Mouse (Mus musculus) midbrain, embryonic 12.5 days (tissue): ENCODE results near the gene Dixdc1. TPM values are rescaled to one million over a fixed set of nuclear protein-coding genes. Genes with fewer than 3 reads are reported as not detected.
A peak's percentile ranks its signal among the peaks of the same experiment; 100 is the strongest.

ENCODE experiments used
- ATAC-seq: fragments of 200-750 bp; cut with Nextera tagmentation; 2 replicates; pipeline ENCODE4 v1.8.0; 2017; ENCODE audit warnings: low read depth, moderate TSS enrichment, moderate library complexity; ENCODE audit not compliant: low FRiP score
- H3K27ac ChIP-seq: fragments of 300-500 bp; sonication (generic); replicated peaks from 2 replicates; pipeline ENCODE4 v1.5.1; 2016; ENCODE audit warnings: mild to moderate bottlenecking
- H3K27me3 ChIP-seq: fragments of 300-500 bp; sonication (generic); 2 replicates; pipeline ENCODE4 v1.6.1; 2016; ENCODE audit warnings: mild to moderate bottlenecking
- H3K36me3 ChIP-seq: fragments of 300-500 bp; sonication (generic); 2 replicates; pipeline ENCODE4 v1.6.1; 2016
- H3K4me1 ChIP-seq: fragments of 300-500 bp; sonication (generic); 2 replicates; pipeline ENCODE4 v1.6.1; 2016
- H3K4me2 ChIP-seq: fragments of 300-500 bp; sonication (generic); replicated peaks from 2 replicates; pipeline ENCODE4 v1.6.1; 2016; ENCODE audit warnings: mild to moderate bottlenecking, moderate library complexity
- H3K4me3 ChIP-seq: fragments of 300-500 bp; sonication (generic); 2 replicates; pipeline ENCODE4 v1.5.1; 2016; ENCODE audit warnings: mild to moderate bottlenecking
- H3K9ac ChIP-seq: fragments of 300-500 bp; sonication (generic); replicated peaks from 2 replicates; pipeline ENCODE4 v1.6.1; 2016; ENCODE audit warnings: mild to moderate bottlenecking, moderate library complexity
- H3K9me3 ChIP-seq: fragments of 300-500 bp; sonication (generic); 2 replicates; pipeline ENCODE4 v1.6.1; 2016; ENCODE audit warnings: mild to moderate bottlenecking
- WGBS: fragments of 180-500 bp; shearing (Covaris S2); methylation state at CpG from one replicate; pipeline ENCODE4 v1.1.7; 2016; 5-methylcytosine and 5-hydroxymethylcytosine counted together
- polyA plus RNA-seq: library from polyadenylated mRNA; unstranded; fragments of >200 nt; fragmentation: Nextera tagmentation; extraction: Ambion mirVana; gene quantifications from 2 replicates; pipeline ENCODE4 v1.2.1, GENCODE M21; 2016

Dixdc1 gene
- polyA plus RNA-seq, 1 experiment from 2014 or later: 28.5 TPM

GRCm38 (mm10) chr9:50761520-50762243 lies 22.4 kb upstream of the Dixdc1 start:
- Histone ChIP-seq H3K27me3 (no peaks in the 10 kb centered on the region), H3K4me3 (no peak overlapping the region), H3K27ac (no peak overlapping the region), H3K9ac (no peak overlapping the region), H3K9me3 (no peaks in the 10 kb centered on the region), H3K4me1 (no peaks in the 10 kb centered on the region), H3K4me2 (no peak overlapping the region), H3K36me3 (no peaks in the 10 kb centered on the region)
- ATAC-seq: no peak
- 68% methylated on average over 6 of the region's 6 CpGs for WGBS

DNA sequence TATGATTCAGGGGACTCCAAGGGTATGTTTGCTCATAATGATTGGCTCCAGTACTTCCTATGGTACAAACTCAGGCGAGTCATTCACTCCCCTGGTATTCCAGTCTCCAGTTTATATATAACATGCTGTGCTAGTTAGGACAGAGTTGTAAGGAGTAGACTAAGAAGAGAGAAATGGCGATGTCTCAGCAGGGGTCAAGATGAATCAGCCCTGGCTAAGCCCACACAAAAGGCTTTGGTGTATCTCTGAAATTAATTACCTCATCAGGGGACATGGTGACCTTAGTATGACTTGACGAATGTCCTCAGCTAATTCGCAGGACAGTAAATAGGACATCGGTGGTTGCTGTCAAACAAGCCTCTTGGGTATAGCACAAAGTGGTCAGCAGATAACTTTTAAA lies 17.4 kb upstream of the Dixdc1 start:
- Histone ChIP-seq H3K4me2 (no peak overlapping the region), H3K27me3 (no peaks in the 10 kb centered on the region), H3K27ac (no peak overlapping the region), H3K4me3 (no peak overlapping the region), H3K9ac (no peak overlapping the region), H3K9me3 (no peaks in the 10 kb centered on the region), H3K36me3 (no peaks in the 10 kb centered on the region), H3K4me1 (peaks cover 4% of the 10 kb centered on the region; the same call in 1 of the 2 replicates)
- 61% methylated on average over 5 of the region's 5 CpGs for WGBS
- ATAC-seq: no peak

DNA sequence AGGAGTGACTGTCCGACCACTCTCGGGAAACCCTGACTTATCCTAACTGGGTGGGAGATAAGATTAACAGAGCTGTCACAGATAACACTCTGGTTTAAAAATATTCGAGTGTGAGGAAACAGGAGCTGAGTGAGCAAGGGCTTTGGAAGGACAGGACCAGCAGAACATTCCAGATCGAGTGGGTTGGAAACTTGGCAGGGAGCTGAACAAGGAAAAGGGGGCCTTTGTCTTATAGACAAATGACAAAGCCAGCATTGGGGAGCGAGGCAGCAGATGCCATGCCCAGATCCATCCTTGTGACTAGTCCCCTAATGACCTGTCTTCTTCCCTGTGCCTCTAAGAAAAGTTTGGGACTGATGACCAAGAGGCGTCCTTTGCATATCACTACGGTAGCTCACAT lies 14.6 kb upstream of the Dixdc1 start:
- 81% methylated on average over 7 of the region's 7 CpGs for WGBS
- no peak overlapping the region for H3K4me3 ChIP-seq
- peaks cover 4% of the 10 kb centered on the region; the same call in 1 of the 2 replicates for H3K4me1 ChIP-seq
- no peak for ATAC-seq
- H3K4me2 ChIP-seq: no peak overlapping the region
- no peaks in the 10 kb centered on the region for H3K27me3 ChIP-seq
- no peak overlapping the region for H3K9ac ChIP-seq
- H3K36me3 ChIP-seq: no peaks in the 10 kb centered on the region
- H3K9me3 ChIP-seq: no peaks in the 10 kb centered on the region
- H3K27ac ChIP-seq: no peak overlapping the region

GRCm38 (mm10) chr9:50752784-50753615 lies 13.7 kb upstream of the Dixdc1 start:
- Histone ChIP-seq H3K4me3 (no peak overlapping the region), H3K4me2 (no peak overlapping the region), H3K27ac (no peak overlapping the region), H3K27me3 (no peaks in the 10 kb centered on the region), H3K36me3 (no peaks in the 10 kb centered on the region), H3K9me3 (no peaks in the 10 kb centered on the region), H3K9ac (no peak overlapping the region), H3K4me1 (peaks cover 4% of the 10 kb centered on the region; the same call in 1 of the 2 replicates)
- WGBS: 74% methylated on average over 17 of the region's 17 CpGs
- ATAC-seq: no peak

- no peak within 1 kb of the TSS for H3K9ac ChIP-seq
- no peak within 1 kb of the TSS for H3K27ac ChIP-seq
- no peaks in the 10 kb centered on the region for H3K36me3 ChIP-seq
- H3K27me3 ChIP-seq: 0 out of 2 replicates have a peak, but pooled peaks cover 5% of the 10 kb centered on the region
- H3K4me3 ChIP-seq: no peak within 1 kb of the TSS
- WGBS: 75% methylated on average over 14 of the region's 14 CpGs
- H3K4me2 ChIP-seq: no peak within 1 kb of the TSS
- no peak for ATAC-seq
- H3K4me1 ChIP-seq: peaks cover 4% of the 10 kb centered on the region; the same call in 1 of the 2 replicates
- H3K9me3 ChIP-seq: no peaks in the 10 kb centered on the region
Measured at GRCm38 (mm10) chr9:50752054-50752602, 12.8 kb upstream of the Dixdc1 start, which contains the start of gene Hspb2. Gene Hspb2 (minus strand): TSS chr9:50752354.

DNA sequence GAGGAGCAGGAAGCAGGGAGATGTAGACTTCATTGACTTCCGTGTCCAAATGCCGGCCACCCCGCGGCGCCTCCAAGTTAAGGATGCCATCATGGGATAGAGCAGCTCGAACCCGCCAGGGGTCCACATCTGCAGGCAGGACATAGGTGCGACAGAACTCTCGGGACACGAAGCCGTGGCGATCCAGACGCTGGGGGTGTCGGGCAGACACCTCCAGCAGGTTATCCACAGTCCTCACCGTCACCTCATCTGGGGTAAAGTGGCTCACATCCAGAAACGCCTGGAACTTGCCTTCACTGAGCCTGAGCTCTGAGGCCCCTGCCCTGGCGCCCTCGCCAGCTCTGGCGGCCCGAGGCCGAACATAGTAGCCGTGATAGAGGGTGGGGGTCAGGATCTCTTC lies 12.0 kb upstream of the Dixdc1 start, which contains the start of gene Cryab:
TSS of gene Cryab (plus strand) at position 3 of the 400 bp plus-strand sequence.
- Histone ChIP-seq H3K4me3 (no peak within 1 kb of the TSS), H3K4me1 (peaks cover 6% of the 10 kb centered on the region), H3K27me3 (peaks cover 13% of the 10 kb centered on the region; the same call in 1 of the 2 replicates), H3K9me3 (no peaks in the 10 kb centered on the region), H3K27ac (no peak within 1 kb of the TSS), H3K36me3 (no peaks in the 10 kb centered on the region), H3K4me2 (no peak within 1 kb of the TSS), H3K9ac (no peak within 1 kb of the TSS)
- WGBS: 81% methylated on average over 22 of the region's 22 CpGs
- no peak for ATAC-seq

- H3K9me3 ChIP-seq: no peaks in the 10 kb centered on the region
- 79% methylated on average over 6 of the region's 6 CpGs for WGBS
- H3K4me2 ChIP-seq: no peak overlapping the region
- peaks cover 19% of the 10 kb centered on the region for H3K27me3 ChIP-seq
- H3K9ac ChIP-seq: no peak overlapping the region
- peaks cover 11% of the 10 kb centered on the region for H3K4me1 ChIP-seq
- no peak overlapping the region for H3K4me3 ChIP-seq
- no peak for ATAC-seq
- H3K27ac ChIP-seq: no peak overlapping the region
- H3K36me3 ChIP-seq: no peaks in the 10 kb centered on the region
Measured at GRCm38 (mm10) chr9:50750706-50751105, 11.4 kb upstream of the Dixdc1 start.

DNA sequence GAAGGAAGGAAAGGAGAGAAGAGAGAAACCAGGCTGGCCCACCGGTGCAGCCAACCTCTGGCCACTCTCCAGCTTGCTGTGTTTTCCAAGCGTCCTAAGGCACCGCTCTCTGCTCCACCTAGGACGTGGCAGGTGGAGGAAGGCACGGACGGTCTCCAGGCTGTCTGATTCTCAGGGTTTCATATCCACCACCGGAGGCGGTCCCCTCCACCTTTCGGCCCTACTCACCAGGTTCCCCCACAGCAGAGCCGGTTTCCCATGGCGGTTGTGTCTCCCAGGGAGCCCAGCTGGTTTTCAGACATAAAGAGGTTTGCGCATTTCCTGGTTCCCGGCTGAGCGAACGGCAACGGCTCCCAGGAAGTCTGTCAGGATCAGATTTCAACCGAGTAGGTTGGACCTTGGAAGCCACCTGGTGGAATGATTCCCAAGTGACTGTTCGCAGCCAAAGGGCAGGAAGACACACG lies 6.9 kb upstream of the Dixdc1 start, which contains the start of gene 2310030G06Rik:
TSS of gene 2310030G06Rik (minus strand) at position 323 of the 464 bp plus-strand sequence.
- peak within 1 kb of the TSS; percentile 57 for H3K4me2 ChIP-seq
- H3K27me3 ChIP-seq: peaks cover 23% of the 10 kb centered on the region
- H3K27ac ChIP-seq: no peak within 1 kb of the TSS
- H3K9ac ChIP-seq: peak within 1 kb of the TSS; percentile 44
- 2% methylated on average over 19 of the region's 19 CpGs for WGBS
- peak within 1 kb of the TSS; percentile 33 for H3K4me3 ChIP-seq
- no peaks in the 10 kb centered on the region for H3K9me3 ChIP-seq
- ATAC-seq: no peak
- peaks cover 8% of the 10 kb centered on the region for H3K4me1 ChIP-seq
- no peaks in the 10 kb centered on the region for H3K36me3 ChIP-seq

GRCm38 (mm10) chr9:50745806-50746205 lies 6.5 kb upstream of the Dixdc1 start:
- Histone ChIP-seq H3K4me3 (peak overlapping the region; percentile 33), H3K4me2 (peak overlapping the region; percentile 57), H3K27me3 (peaks cover 23% of the 10 kb centered on the region), H3K27ac (no peak overlapping the region), H3K36me3 (no peaks in the 10 kb centered on the region), H3K4me1 (peaks cover 8% of the 10 kb centered on the region), H3K9me3 (no peaks in the 10 kb centered on the region), H3K9ac (peak overlapping the region; percentile 44)
- 13% methylated on average over 7 of the region's 7 CpGs for WGBS
- no peak for ATAC-seq

DNA sequence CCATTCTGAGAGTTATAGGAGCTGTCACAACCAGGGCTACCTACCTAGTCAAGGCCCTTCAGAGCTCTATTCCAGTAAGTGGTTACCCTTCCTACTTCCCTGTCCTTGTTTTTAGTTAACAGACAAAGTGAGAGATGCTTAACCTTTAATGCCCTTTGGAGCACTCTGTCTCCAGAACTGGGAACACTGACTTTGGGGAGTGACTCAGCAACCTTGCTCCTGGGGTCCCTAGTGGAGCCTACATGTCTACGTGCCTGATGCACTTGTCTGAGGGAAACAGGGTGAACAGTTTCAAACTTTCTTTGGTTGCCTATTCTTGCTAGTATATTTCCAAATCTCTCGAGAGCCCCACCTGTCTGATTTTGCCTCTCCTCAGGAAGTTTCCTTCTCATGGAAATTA lies 3.4 kb upstream of the Dixdc1 start:
- no peak overlapping the region for H3K9ac ChIP-seq
- no peaks in the 10 kb centered on the region for H3K9me3 ChIP-seq
- WGBS: 77% methylated on average over 2 of the region's 2 CpGs
- no peaks in the 10 kb centered on the region for H3K36me3 ChIP-seq
- H3K4me3 ChIP-seq: no peak overlapping the region
- no peak for ATAC-seq
- peaks cover 25% of the 10 kb centered on the region for H3K27me3 ChIP-seq
- no peak overlapping the region for H3K27ac ChIP-seq
- H3K4me2 ChIP-seq: no peak overlapping the region
- H3K4me1 ChIP-seq: peaks cover 17% of the 10 kb centered on the region

DNA sequence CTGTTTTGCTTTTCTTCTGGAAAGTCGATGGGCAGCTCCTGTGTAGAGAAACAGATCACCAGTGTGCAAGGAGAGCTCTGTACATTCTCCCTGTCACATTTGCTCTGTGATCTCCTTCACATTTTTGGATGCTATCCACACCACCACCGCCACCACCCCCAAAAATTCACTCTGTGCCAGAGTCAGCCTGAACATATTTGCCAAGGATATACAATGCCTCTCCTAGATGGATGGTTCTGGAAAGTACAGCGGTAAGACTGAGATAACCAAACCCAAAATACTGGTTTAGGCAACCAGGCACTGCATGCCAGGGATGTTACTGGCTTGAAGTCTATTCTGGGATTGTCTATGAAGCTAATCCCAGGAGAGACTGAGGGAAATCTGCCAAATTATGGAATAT lies 2.9 kb upstream of the Dixdc1 start:
- peaks cover 22% of the 10 kb centered on the region for H3K27me3 ChIP-seq
- 91% methylated on average over 3 of the region's 3 CpGs for WGBS
- H3K27ac ChIP-seq: no peak overlapping the region
- H3K9me3 ChIP-seq: no peaks in the 10 kb centered on the region
- no peak for ATAC-seq
- H3K36me3 ChIP-seq: no peaks in the 10 kb centered on the region
- no peak overlapping the region for H3K4me2 ChIP-seq
- H3K4me3 ChIP-seq: no peak overlapping the region
- peaks cover 17% of the 10 kb centered on the region for H3K4me1 ChIP-seq
- H3K9ac ChIP-seq: no peak overlapping the region
